Mouse (Mus musculus): ENCODE data around the gene Foxr1.
"Not testable (repeated sequence)": the region's sequence is repeated elsewhere in the genome, so short reads cannot be mapped to it uniquely, and the experiment has no call there.

The Foxr1 gene

GRCm38 (mm10) chr9:44477339-44478228 lies 36.6 kb upstream of the Foxr1 start:
- peak in 1 of 2 experiments; percentile 73 for DNase-seq (ENCODE audit: low spot score in 2 of 2)

DNA sequence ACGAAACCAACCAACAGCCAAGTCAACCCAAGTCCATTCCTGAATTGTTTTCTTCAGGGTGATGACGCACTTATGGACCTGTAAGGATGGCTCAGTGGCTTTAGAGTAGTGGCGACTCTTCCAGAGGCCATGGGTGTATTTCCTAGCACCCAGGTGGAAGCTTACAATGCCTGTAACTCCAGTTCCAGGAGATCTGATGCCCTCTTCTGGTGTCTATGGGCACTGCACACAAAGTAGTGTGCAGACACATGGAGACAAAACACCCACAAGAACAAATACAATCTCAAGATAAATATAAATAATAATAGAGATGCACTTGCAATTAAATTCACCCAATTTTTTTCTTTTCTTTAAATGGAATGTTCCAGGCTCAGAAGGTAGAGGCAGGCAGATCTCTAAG lies 35.0 kb upstream of the Foxr1 start:
- DNase-seq (ENCODE audit: low spot score in 2 of 2): no peak

DNA sequence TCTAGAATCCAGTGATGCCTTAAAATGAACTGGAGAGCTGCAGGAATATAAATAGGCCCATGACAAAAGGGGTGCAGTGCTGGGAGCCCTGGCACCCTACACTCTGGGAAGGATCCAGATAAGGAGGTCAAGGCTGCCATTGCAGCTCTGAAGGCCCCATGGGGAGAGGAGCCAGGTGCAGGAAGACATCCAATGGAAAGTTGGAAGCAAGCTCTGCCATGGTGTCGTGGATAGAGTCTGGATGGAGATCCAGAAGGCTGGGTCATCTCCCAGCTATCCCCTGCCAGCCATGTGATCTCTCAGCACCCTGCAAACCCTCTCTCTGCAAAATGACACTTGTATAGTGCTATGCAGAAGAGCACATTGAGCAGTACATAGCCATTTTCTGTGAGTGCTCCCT lies 33.4 kb upstream of the Foxr1 start:
- no peak for DNase-seq (ENCODE audit: low spot score in 2 of 2)

GRCm38 (mm10) chr9:44473184-44473583 lies 32.2 kb upstream of the Foxr1 start:
- DNase-seq (ENCODE audit: low spot score in 2 of 2): peak in 1 of 2 experiments; percentile 63

DNA sequence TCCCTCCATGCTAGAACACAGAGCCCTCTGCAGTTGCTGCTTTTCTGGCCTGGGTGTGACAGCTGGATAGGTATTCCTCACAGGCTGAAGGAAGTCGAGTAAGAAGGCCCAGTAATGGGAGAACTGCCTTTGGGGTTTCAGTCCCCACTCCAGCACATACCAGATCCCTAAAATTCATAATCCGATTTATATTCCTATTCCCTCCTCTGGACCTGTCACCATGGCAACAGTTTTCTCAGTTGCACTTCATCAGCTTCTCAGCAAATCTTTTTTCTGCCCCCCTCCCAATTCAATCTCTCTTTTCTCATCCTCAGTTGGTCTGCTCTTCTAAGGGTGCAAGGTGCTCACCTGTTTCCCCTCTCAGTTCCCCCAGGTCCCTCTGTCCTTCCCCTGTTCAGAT lies 27.9 kb upstream of the Foxr1 start:
- no peak for DNase-seq (ENCODE audit: low spot score in 2 of 2)

- DNase-seq (ENCODE audit: low spot score in 2 of 2): no peak
Observed at GRCm38 (mm10) chr9:44468224-44468623, 27.3 kb upstream of the Foxr1 start.

DNA sequence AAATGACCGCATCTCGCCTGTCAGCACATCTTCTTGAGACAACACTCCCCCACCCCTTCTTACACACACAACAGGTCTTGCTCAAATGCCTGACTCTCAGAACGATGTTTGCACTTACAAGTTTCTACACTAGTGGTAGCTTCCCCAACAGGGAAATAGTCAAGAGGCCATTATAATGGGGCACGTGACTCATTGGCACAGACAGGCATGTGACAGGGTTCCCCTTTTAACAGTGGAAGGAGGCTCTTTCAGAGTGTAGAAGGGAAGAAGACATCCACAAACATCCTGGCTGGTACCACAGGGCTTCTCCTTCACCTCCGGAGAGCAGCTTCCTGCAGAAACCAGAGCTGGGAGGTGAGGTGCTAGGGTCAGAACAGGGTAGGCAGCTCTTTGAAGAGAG lies 21.0 kb upstream of the Foxr1 start:
- no peak for DNase-seq (ENCODE audit: low spot score in 2 of 2)

- no peak for DNase-seq (ENCODE audit: low spot score in 2 of 2)
Observed at GRCm38 (mm10) chr9:44457035-44457742, 16.3 kb upstream of the Foxr1 start.

GRCm38 (mm10) chr9:44454891-44455220 lies 13.9 kb upstream of the Foxr1 start, which contains the start of gene Upk2:
Gene Upk2, minus strand, starts transcription at chr9:44454976.
- no peak for DNase-seq (ENCODE audit: low spot score in 2 of 2)

DNA sequence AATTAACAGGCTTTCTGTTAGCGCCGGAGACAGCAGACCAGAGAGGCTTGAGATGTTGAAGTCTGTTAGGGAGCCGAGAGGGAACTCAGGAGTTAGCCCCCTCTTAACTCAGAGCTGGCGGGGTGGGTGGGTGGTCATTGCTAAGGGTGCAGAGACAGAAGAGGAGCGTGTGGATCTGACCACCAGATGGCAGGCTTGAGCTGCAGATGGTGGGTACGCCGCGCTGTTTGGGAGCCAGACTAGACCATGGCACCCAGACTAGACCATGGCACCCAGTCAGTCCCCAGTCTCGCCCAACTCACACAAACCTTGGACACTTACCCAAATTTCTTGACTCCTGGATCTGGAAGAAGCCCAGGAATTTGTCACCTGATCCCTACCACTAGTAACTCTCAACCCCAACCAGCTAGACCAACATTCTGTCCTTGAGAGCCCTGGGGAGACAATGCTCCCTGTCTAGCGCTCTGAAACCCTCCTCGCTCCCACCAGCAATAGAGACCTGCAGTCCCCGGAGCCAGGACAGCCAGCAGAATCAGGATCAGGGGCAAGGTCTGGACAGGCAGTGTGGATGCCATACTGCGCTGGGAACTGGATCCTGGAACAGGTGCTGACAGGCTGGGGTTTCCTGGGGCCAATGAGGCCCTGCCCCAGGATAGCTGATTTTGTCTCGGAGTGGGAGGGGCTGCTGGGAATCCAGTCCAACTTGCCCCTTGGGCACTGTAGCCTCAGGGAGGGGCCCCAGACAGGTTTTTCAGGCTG lies 13.4 kb upstream of the Foxr1 start:
- DNase-seq (ENCODE audit: low spot score in 2 of 2): peak; percentile 77 to 93

DNA sequence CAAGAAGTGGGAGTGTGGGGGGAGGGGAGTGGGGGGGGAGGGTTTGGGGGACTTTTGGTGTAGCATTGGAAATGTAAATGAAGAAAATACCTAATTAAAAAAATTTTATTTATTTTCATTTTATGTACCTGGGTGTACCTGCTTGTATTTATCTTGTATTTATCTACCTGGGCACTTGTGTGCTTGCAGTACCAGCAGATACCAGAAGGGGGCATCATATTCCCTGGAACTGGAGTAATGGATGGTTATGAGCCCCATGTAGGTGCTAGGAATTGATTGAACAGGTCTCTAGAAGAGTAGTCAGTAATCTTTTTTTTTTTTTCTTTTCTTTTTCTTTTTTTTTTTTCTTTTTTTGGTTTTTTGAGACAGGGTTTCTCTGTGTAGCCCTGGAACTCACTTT lies 9.5 kb upstream of the Foxr1 start:
- no peak for DNase-seq (ENCODE audit: low spot score in 2 of 2)

- not testable (repeated sequence) for DNase-seq (ENCODE audit: low spot score in 2 of 2)
Observed at GRCm38 (mm10) chr9:44444402-44445025, 3.6 kb upstream of the Foxr1 start.

DNA sequence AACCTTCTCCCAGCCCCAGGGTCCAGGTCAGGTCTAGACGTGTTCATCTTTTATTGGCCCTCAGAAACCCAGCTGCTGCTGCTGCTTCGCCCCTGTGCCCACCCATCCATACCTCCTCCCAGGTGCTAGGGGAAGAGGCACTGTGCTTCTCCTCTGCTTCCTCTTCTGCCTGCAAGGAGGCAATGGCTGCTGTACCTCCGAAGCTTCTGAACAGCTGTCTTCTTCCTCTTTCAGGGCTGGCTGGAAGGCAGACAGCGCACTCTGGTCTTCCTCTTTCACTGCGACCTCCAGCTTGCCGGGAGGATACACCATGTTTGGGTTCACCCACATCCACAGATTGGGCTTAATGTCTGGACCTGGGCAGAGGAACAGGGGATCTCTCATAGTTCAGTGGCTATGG lies 5.2 kb downstream of the Foxr1 start:
- peak; percentile 34 to 70 for DNase-seq (ENCODE audit: low spot score in 2 of 2)

DNA sequence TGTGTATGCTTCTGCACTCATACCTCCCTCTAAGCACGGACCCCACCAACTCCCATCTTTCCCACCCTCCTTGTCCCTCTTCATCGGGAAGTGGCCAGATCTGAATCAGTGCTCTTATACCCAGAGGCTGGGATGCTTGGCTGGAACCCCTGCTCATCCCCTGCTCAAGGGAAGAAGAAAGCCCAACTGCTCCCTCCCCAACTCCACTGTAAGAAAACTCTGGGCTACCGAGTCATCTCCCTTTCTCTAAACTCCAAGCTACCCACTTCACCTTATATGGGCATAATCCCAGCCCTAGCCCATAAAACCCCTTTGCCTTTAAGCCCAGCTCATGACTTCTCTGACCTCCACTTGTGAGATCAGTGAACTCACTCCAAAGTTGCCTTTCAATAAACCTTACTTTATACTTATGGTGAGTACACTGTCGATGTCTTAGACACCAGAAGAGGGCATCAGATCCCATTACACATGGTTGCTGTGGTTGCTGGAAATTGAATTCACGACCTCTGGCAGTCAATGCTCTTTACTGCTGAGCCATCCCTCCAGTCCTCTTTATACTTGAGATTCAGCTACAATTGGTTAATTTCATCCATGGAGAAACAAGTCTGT lies 8.3 kb downstream of the Foxr1 start:
- DNase-seq (ENCODE audit: low spot score in 2 of 2): no peak

- no peak for DNase-seq (ENCODE audit: low spot score in 2 of 2)
Observed at GRCm38 (mm10) chr9:44423576-44423975, 17.4 kb downstream of the Foxr1 start.

DNA sequence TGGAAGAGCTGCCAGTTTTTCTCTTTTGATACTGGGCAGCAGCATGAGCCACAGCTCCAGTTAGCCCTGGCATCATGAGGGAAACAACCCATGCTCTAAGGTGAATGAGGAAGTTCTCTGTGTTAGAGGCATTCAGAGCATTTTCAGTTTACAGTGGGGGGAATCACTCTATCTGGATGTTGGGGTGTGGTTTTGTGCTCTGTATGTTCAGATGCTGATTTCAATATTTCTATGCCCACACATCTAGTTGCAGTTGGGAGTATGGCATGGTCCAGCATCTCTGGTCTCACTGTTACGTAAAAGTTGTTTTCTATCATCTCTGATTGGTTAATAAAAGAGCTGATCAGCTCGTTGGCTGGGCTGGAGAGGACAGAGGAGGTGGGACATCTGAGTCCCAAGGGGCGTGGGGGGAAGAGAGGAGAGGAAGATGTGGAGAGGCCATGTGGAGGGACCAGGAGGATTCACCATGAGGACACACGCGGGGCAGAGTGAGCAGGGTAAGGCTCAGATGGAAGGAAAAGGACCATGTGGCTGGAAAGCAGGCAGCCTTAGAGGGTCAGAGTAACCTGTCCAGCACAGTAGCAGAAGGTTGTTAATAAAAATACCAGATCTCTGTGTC lies 20.5 kb downstream of the Foxr1 start:
- DNase-seq (ENCODE audit: low spot score in 2 of 2): no peak

GRCm38 (mm10) chr9:44419730-44420129 lies 21.2 kb downstream of the Foxr1 start:
- not testable (repeated sequence) for DNase-seq (ENCODE audit: low spot score in 2 of 2)

- DNase-seq (ENCODE audit: low spot score in 2 of 2): no peak
Observed at GRCm38 (mm10) chr9:44418519-44419385, 22.2 kb downstream of the Foxr1 start, which contains the start of gene Ccdc84. Gene Ccdc84, minus strand, starts transcription at chr9:44418569.

GRCm38 (mm10) chr9:44417892-44418363 lies 23.0 kb downstream of the Foxr1 start:
- DNase-seq (ENCODE audit: low spot score in 2 of 2): peak; percentile 94 to 98
